Mouse (Mus musculus) embryonic facial prominence, embryonic 13.5 days (tissue): ENCODE data around the gene Mfsd1. TPM values are rescaled to one million over a fixed set of nuclear protein-coding genes. Genes with fewer than 3 reads are reported as not detected.

ENCODE experiments used
- ATAC-seq: fragments of 200-750 bp; cut with Nextera tagmentation; 2 replicates; pipeline ENCODE4 v1.8.0; 2017; ENCODE audit warnings: low read depth; ENCODE audit not compliant: insufficient number of reproducible peaks, insufficient read depth, low FRiP score, low TSS enrichment
- H3K27ac ChIP-seq: fragments of 300-500 bp; sonication (generic); 2 replicates; pipeline ENCODE4 v1.5.1; 2015; ENCODE audit warnings: moderate library complexity, mild to moderate bottlenecking, inconsistent platforms
- H3K27me3 ChIP-seq: fragments of 300-500 bp; sonication (generic); 2 replicates; pipeline ENCODE4 v1.6.1; 2015; ENCODE audit warnings: mild to moderate bottlenecking, inconsistent platforms
- H3K36me3 ChIP-seq: fragments of 300-500 bp; sonication (generic); 2 replicates; pipeline ENCODE4 v1.6.1; 2015; ENCODE audit warnings: mild to moderate bottlenecking, inconsistent platforms
- H3K4me1 ChIP-seq: fragments of 300-500 bp; sonication (generic); 2 replicates; pipeline ENCODE4 v1.6.1; 2015; ENCODE audit warnings: inconsistent platforms
- H3K4me2 ChIP-seq: fragments of 300-500 bp; sonication (generic); 2 replicates; pipeline ENCODE4 v1.6.1; 2015; ENCODE audit warnings: moderate library complexity, mild to moderate bottlenecking, inconsistent platforms
- H3K4me3 ChIP-seq: fragments of 300-500 bp; sonication (generic); 2 replicates; pipeline ENCODE4 v1.5.1; 2015; ENCODE audit warnings: mild to moderate bottlenecking, inconsistent platforms
- H3K9ac ChIP-seq: fragments of 300-500 bp; sonication (generic); 2 replicates; pipeline ENCODE4 v1.6.1; 2015; ENCODE audit warnings: mild to moderate bottlenecking, inconsistent platforms
- H3K9me3 ChIP-seq: fragments of 300-500 bp; sonication (generic); 2 replicates; pipeline ENCODE4 v1.6.1; 2016; ENCODE audit warnings: inconsistent platforms
- WGBS: fragments of 180-500 bp; shearing (Covaris S2); methylation state at CpG from one replicate; pipeline ENCODE4 v1.1.7; 2015; ENCODE audit warnings: mixed read lengths; 5-methylcytosine and 5-hydroxymethylcytosine counted together
- polyA plus RNA-seq: library from polyadenylated mRNA; unstranded; fragments of >200 nt; fragmentation: Nextera tagmentation; extraction: Ambion mirVana; gene quantifications from 2 replicates; pipeline ENCODE4 v1.2.1, GENCODE M21; 2015

The Mfsd1 gene
- 54.8 and 63.6 TPM in 2 replicates for polyA plus RNA-seq

- peak within 1 kb of the TSS; percentile 64 for H3K27ac ChIP-seq
- peak within 1 kb of the TSS; percentile 86 for H3K4me2 ChIP-seq
- H3K4me1 ChIP-seq = peaks cover 9% of the 10 kb centered on the region
- peak within 1 kb of the TSS; percentile 90 for H3K4me3 ChIP-seq
- ATAC-seq = peak; percentile 87
- WGBS = 5% methylated on average over 54 of the region's 54 CpGs
- H3K36me3 ChIP-seq = peaks cover 12% of the 10 kb centered on the region
- no peaks in the 10 kb centered on the region for H3K9me3 ChIP-seq
- peak within 1 kb of the TSS; percentile 84 for H3K9ac ChIP-seq
- H3K27me3 ChIP-seq = no peaks in the 10 kb centered on the region
Measured at GRCm38 (mm10) chr3:67582273-67583124, at the start of gene Mfsd1. Gene Mfsd1, plus strand, starts transcription at chr3:67582741.

DNA sequence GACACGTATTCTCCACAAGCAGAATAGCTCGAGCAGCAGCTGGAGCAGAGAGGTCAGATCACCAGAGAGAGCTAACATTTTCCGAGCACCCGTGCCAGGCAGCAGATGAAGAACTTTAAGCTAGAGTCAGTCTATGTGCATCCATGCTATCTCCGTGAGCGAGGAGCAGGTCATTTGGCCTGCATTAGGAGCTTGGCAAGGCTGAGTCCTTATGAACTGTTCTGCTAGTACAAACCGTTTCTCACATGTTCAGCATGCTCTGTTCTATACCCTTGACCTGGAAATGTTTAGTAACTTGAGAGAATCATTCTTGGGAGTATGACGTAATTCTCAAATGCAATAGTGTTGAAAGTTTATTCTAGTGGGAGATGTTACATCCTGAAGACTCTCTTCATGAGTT lies 38.9 kb upstream of the Mfsd1 start:
- Histone ChIP-seq H3K4me1 (no peaks in the 10 kb centered on the region), H3K4me2 (no peak overlapping the region), H3K27me3 (no peaks in the 10 kb centered on the region), H3K4me3 (no peak overlapping the region), H3K27ac (no peak overlapping the region), H3K9ac (no peak overlapping the region), H3K9me3 (no peaks in the 10 kb centered on the region), H3K36me3 (no peaks in the 10 kb centered on the region)
- ATAC-seq = no peak
- 70% methylated on average over 8 of the region's 8 CpGs for WGBS

- no peak for ATAC-seq
- Histone ChIP-seq H3K4me1 (no peaks in the 10 kb centered on the region), H3K27me3 (no peaks in the 10 kb centered on the region), H3K9ac (no peak overlapping the region), H3K4me3 (no peak overlapping the region), H3K36me3 (no peaks in the 10 kb centered on the region), H3K27ac (no peak overlapping the region), H3K9me3 (no peaks in the 10 kb centered on the region), H3K4me2 (no peak overlapping the region)
- WGBS = 71% methylated on average over 3 of the region's 3 CpGs
Measured at GRCm38 (mm10) chr3:67551193-67551592, 31.3 kb upstream of the Mfsd1 start.

DNA sequence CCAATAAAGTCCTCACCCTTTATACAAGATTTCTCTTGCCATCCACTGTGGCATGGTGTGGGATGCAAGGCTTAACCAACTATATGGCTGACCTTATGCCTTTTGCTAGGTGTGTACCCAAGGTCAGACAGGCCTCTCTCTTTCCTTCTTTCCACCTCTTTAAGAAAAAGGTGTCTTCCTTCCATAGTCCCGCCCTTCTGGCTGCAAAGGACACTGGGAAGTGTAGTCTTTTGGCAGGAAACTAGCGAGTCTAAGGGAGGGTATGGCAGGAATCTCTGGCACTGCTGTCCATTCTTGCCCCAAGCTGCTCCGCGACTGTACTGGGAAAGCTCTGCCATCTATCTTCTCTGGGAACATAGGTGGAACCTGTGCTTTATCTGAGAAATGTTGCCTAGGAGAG lies 29.3 kb upstream of the Mfsd1 start:
- peak overlapping the region; percentile 22; the same call in 1 of the 2 replicates for H3K4me2 ChIP-seq

DNA sequence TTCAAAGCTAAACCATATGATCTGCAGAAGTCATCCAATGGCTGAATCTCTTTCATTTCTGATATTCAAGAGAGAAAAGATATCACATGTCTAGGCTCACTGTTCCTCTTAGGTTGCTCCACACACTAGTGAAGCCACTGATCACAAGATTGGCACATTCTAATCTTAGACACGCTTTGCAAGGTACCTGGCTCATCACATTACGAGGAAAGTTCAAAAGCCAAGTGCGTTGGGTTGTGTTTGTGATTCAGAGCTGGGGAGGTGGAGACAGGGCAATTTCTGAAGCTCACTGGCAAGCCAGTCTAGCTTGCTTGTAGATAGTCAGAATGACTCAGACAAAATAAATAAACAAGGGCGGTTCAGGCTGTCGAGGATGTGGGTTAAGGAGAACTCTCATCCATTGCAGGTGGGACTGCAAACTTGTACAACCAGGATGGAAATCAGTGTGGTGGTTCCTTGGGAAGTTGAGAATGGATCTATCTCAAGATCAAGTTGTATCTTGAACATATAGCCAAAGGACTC lies 28.6 kb upstream of the Mfsd1 start:
- Histone ChIP-seq H3K4me3 (no peak overlapping the region), H3K27me3 (no peaks in the 10 kb centered on the region), H3K36me3 (no peaks in the 10 kb centered on the region), H3K9ac (no peak overlapping the region), H3K27ac (no peak overlapping the region), H3K4me2 (no peak overlapping the region), H3K4me1 (no peaks in the 10 kb centered on the region), H3K9me3 (no peaks in the 10 kb centered on the region)
- ATAC-seq = no peak
- 84% methylated on average over 5 of the region's 5 CpGs for WGBS

More for the DNA sequence above, 29.3 kb upstream of the Mfsd1 start:
- ATAC-seq = no peak
- no peak overlapping the region for H3K9ac ChIP-seq
- no peaks in the 10 kb centered on the region for H3K27me3 ChIP-seq
- 35% methylated on average over 4 of the region's 4 CpGs for WGBS
- H3K4me3 ChIP-seq = no peak overlapping the region
- H3K9me3 ChIP-seq = no peaks in the 10 kb centered on the region
- H3K36me3 ChIP-seq = no peaks in the 10 kb centered on the region
- no peak overlapping the region for H3K27ac ChIP-seq
- H3K4me1 ChIP-seq = no peaks in the 10 kb centered on the region

DNA sequence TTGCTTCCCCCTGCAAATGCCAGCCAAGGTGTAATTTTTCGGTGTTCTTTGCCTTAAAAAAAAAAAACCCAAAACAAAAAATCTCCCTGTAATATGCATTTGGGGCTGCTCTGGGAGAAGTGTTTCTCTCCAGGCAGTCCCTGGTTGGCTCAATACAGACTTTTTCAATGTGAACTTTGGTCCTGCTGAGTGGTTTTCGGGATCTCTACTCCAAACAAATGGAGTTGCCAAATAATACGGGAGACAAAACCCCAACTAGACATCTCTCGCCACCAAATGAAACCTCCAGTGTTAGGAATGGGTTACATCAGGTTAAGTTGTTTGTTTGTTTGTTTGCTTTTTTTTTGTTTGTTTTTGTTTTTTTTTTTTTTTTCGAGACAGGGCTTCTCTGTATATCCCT lies 27.3 kb upstream of the Mfsd1 start:
- Histone ChIP-seq H3K9me3 (no peaks in the 10 kb centered on the region), H3K27me3 (no peaks in the 10 kb centered on the region), H3K4me1 (no peaks in the 10 kb centered on the region), H3K9ac (no peak overlapping the region), H3K27ac (no peak overlapping the region), H3K4me3 (no peak overlapping the region), H3K4me2 (no peak overlapping the region), H3K36me3 (no peaks in the 10 kb centered on the region)
- 84% methylated on average over 5 of the region's 5 CpGs for WGBS
- ATAC-seq = no peak

- H3K27ac ChIP-seq = no peak overlapping the region
- WGBS = 42% methylated on average over 14 of the region's 14 CpGs
- H3K4me2 ChIP-seq = peak overlapping the region; percentile 27
- no peak for ATAC-seq
- H3K27me3 ChIP-seq = no peaks in the 10 kb centered on the region
- H3K9ac ChIP-seq = no peak overlapping the region
- no peaks in the 10 kb centered on the region for H3K9me3 ChIP-seq
- no peak overlapping the region for H3K4me3 ChIP-seq
- no peaks in the 10 kb centered on the region for H3K36me3 ChIP-seq
- no peaks in the 10 kb centered on the region for H3K4me1 ChIP-seq
Measured at GRCm38 (mm10) chr3:67557200-67557651, 25.3 kb upstream of the Mfsd1 start.

GRCm38 (mm10) chr3:67557718-67558354 lies 24.7 kb upstream of the Mfsd1 start:
- no peak for ATAC-seq
- H3K4me3 ChIP-seq = no peak overlapping the region
- no peaks in the 10 kb centered on the region for H3K36me3 ChIP-seq
- H3K4me2 ChIP-seq = no peak overlapping the region; the same call in 1 of the 2 replicates
- no peaks in the 10 kb centered on the region for H3K9me3 ChIP-seq
- no peaks in the 10 kb centered on the region for H3K27me3 ChIP-seq
- H3K27ac ChIP-seq = no peak overlapping the region
- WGBS = 86% methylated on average over 14 of the region's 14 CpGs
- no peak overlapping the region for H3K9ac ChIP-seq
- H3K4me1 ChIP-seq = no peaks in the 10 kb centered on the region

GRCm38 (mm10) chr3:67564731-67565357 lies 17.7 kb upstream of the Mfsd1 start:
- no peaks in the 10 kb centered on the region for H3K27me3 ChIP-seq
- H3K9me3 ChIP-seq = no peaks in the 10 kb centered on the region
- 57% methylated on average over 5 of the region's 5 CpGs for WGBS
- H3K4me3 ChIP-seq = no peak overlapping the region
- H3K4me1 ChIP-seq = no peaks in the 10 kb centered on the region
- no peak overlapping the region for H3K27ac ChIP-seq
- no peak for ATAC-seq
- H3K4me2 ChIP-seq = no peak overlapping the region
- no peaks in the 10 kb centered on the region for H3K36me3 ChIP-seq
- H3K9ac ChIP-seq = no peak overlapping the region

DNA sequence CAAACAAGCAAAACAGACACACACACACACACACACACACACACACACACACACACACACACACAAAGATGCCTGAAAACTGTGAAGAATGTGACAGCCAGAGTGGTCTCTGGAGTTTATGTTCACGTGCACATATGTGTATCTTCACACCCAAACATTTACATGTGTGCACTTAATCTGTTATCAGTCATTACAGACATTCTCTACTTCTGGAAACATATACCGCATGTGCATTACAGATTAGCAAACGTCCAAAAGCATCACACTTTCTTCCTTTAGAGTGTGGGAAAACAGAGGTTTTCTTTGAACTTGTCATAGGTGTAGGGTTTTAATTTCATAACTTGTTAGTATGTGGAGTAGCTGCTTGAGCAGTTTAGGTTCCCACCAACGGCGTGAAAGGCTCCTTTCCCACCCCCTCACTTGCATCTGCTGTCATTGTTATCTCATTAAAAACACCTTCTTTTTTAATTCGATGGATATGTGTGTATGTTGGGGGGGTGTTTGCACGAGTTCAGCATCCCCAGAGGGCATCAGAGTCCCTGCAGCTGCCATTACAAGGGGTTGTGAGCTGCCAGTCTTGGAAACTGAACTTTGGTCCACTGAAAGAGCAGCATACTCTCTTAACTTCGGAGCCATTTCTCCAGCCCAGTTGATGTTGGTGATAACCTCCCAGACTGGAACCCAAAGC lies 16.9 kb upstream of the Mfsd1 start:
- Histone ChIP-seq H3K9ac (no peak overlapping the region), H3K4me2 (no peak overlapping the region), H3K4me3 (no peak overlapping the region), H3K4me1 (no peaks in the 10 kb centered on the region), H3K27ac (no peak overlapping the region), H3K36me3 (no peaks in the 10 kb centered on the region), H3K9me3 (no peaks in the 10 kb centered on the region), H3K27me3 (peaks cover 3% of the 10 kb centered on the region)
- no peak for ATAC-seq
- 70% methylated on average over 8 of the region's 8 CpGs for WGBS

- no peak overlapping the region for H3K27ac ChIP-seq
- 27% methylated on average over 17 of the region's 17 CpGs for WGBS
- no peak for ATAC-seq
- H3K9ac ChIP-seq = no peak overlapping the region
- no peaks in the 10 kb centered on the region for H3K9me3 ChIP-seq
- H3K4me2 ChIP-seq = peak overlapping the region; percentile 42
- peaks cover 14% of the 10 kb centered on the region for H3K27me3 ChIP-seq
- no peaks in the 10 kb centered on the region for H3K4me1 ChIP-seq
- no peak overlapping the region for H3K4me3 ChIP-seq
- no peaks in the 10 kb centered on the region for H3K36me3 ChIP-seq
Measured at GRCm38 (mm10) chr3:67568015-67568618, 14.4 kb upstream of the Mfsd1 start.
